Mouse (Mus musculus) testis, adult 10 weeks (tissue): ENCODE data around the gene Gm5108. TPM values are rescaled to one million over a fixed set of nuclear protein-coding genes. Genes with fewer than 3 reads are reported as not detected.

Experiments
- polyA plus RNA-seq: library from polyadenylated mRNA; stranded (reverse); fragments of 350-450 nt; fragmentation: Illumina TruSeq; extraction: RNeasy Lipid Tissue Mini Kit (QIAGEN cat#74804); gene quantifications from one replicate; pipeline ENCODE4 v1.2.3, GENCODE M21; 2014; ENCODE audit warnings: low read depth, low replicate concordance

Gm5108 gene
- 4.2 TPM for polyA plus RNA-seq

GRCm38 (mm10) chr5:67941369-67941768 lies at the start of gene Gm5108:
TSS of gene Gm5108 (plus strand) at chr5:67941669.

DNA sequence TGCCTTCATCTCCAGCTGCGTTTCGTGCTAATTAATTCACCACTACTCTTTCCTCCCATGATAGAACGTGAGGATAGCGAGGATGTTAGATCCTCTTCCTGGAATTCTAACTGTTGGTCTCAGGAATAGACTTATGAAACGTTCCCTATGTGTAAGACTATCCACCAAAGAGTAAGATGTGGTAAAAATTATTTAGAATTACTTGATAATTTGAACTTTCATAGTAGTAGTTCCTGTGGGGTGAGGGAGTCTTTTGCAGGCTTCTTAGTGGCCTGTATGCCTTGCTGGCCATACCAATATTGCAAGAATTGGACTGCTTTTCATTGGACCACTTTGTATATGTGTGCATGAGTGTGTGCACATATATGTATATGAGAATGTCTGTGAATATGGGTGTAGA lies 4.9 kb downstream of the Gm5108 start, which contains the start of gene Gm21905:
TSS of gene Gm21905 (minus strand) at position 101 of the 400 bp plus-strand sequence.

Other genes starting within 250 kb of the Gm5108 start
- gene Atp8a1, start 94.2 kb upstream of the Gm5108 start, polyA plus RNA-seq = 3.9 TPM
- gene Gm21905, start 4.8 kb downstream of the Gm5108 start, polyA plus RNA-seq = not detected
- 0.20 TPM for gene Grxcr1, start 90.2 kb downstream of the Gm5108 start, polyA plus RNA-seq